Mouse (Mus musculus) mouse trophoblast stem cell (cell line): Measurements from ENCODE around the gene Agrp.

Source experiments
- in situ Hi-C, 2 experiments: fragments of 300-500 bp; cut with MseI, MboI; formaldehyde crosslinking; loops; 2 replicates in 1 of 2; 3 replicates in 1 of 2; pipeline ENCODE4 v1.15.1; 2025

Agrp gene

DNA sequence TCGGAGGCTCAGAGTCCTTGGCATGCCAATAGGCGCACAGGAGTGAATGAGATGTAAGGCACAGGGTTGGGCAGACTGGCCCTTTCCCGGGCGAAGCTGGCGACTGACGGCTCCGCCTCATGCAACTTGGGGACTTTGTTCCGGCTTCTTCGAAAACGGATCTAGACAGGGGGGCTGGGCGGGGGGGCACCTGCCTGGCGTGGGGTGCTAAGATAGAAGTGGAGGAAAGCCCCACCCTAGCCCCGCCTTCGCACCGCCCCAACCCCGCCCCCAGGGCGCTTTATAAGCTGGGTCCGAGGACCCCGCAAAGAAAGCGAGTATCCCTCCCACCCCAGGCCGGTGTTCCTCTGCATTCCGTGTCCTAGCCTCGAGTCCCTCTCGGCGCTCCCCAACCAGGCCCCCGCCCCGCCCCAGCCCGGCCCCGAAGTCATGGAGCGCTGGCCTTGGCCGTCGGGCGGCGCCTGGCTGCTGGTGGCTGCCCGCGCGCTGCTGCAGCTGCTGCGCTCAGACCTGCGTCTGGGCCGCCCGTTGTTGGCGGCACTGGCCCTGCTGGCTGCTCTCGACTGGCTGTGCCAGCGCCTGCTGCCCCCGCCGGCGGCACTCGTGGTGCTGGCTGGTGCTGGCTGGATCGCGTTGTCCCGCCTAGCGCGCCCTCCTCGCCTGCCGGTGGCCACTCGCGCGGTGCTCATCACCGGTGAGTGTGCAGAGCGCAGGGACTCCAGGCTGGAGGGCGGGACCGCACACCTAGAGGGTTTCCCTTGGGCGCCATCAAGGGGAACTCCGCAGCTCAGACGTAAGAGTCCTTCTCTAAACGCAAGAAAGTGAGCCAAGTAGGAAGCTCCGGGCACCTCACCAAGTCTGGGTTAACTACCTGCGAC lies 118.5 kb downstream of the Agrp start, which contains the start of gene Hsd11b2:
Gene Hsd11b2, plus strand, starts transcription at position 320 of the 878 bp plus-strand sequence.
- in situ Hi-C loops: no loop called here

- in situ Hi-C loops: no loop called here
Observed at GRCm38 (mm10) chr8:105517346-105517745, 119.8 kb downstream of the Agrp start.
